Mouse (Mus musculus) right cerebral cortex, postnatal 4 days (tissue): ENCODE results near the gene Ip6k1.

ENCODE experiments used
- DNase-seq: peaks from one replicate; pipeline ENCODE4 v3.0.0-alpha.2; 2022

Gene Ip6k1

GRCm38 (mm10) chr9:108032126-108032525 is 29.8 kb downstream of the Ip6k1 start:
- no peak for DNase-seq

GRCm38 (mm10) chr9:108035331-108036156 is 33.2 kb downstream of the Ip6k1 start:
- DNase-seq: no peak

- no peak for DNase-seq
These were observed 42.6 kb downstream of the Ip6k1 start for GRCm38 (mm10) chr9:108044751-108045492.

GRCm38 (mm10) chr9:108046582-108046981 is 44.3 kb downstream of the Ip6k1 start:
- DNase-seq: no peak

GRCm38 (mm10) chr9:108047601-108048565 is 45.6 kb downstream of the Ip6k1 start:
- no peak for DNase-seq

GRCm38 (mm10) chr9:108048566-108048955 is 46.3 kb downstream of the Ip6k1 start:
- no peak for DNase-seq

- DNase-seq: peak; percentile 92
These were observed 46.7 kb downstream of the Ip6k1 start, which contains the start of gene Gmppb for GRCm38 (mm10) chr9:108049016-108049455. Gmppb (plus strand) TSS chr9:108049242.

GRCm38 (mm10) chr9:108049561-108050251 is 47.4 kb downstream of the Ip6k1 start:
- DNase-seq: no peak

- no peak for DNase-seq
These were observed 49.1 kb downstream of the Ip6k1 start for GRCm38 (mm10) chr9:108051184-108051930.

- DNase-seq: no peak
These were observed 49.6 kb downstream of the Ip6k1 start for GRCm38 (mm10) chr9:108051931-108052220.

GRCm38 (mm10) chr9:108052411-108052810 is 50.1 kb downstream of the Ip6k1 start:
- no peak for DNase-seq

GRCm38 (mm10) chr9:108052885-108053664 is 50.8 kb downstream of the Ip6k1 start, which contains the start of gene Amigo3:
Amigo3 (plus strand) TSS chr9:108053159.
- peak; percentile 97 for DNase-seq

GRCm38 (mm10) chr9:108053665-108054225 is 51.4 kb downstream of the Ip6k1 start:
- DNase-seq: no peak

GRCm38 (mm10) chr9:108054331-108055040 is 52.2 kb downstream of the Ip6k1 start:
- no peak for DNase-seq

- no peak for DNase-seq
These were observed 52.8 kb downstream of the Ip6k1 start for GRCm38 (mm10) chr9:108055061-108055460.

- no peak for DNase-seq
These were observed 53.4 kb downstream of the Ip6k1 start for GRCm38 (mm10) chr9:108055661-108056237.

GRCm38 (mm10) chr9:108056361-108057261 is 54.3 kb downstream of the Ip6k1 start:
- DNase-seq: no peak

GRCm38 (mm10) chr9:108057262-108057562 is 54.9 kb downstream of the Ip6k1 start:
- no peak for DNase-seq
